Mouse (Mus musculus) spleen, adult 2 months (tissue): ENCODE results near the gene Pacs1.

ENCODE experiments used
- CTCF ChIP-seq: fragments of 200-500 bp; IDR thresholded peaks from 2 replicates; pipeline ENCODE4 v1.5.1; 2011; ENCODE audit warnings: mild to moderate bottlenecking, inconsistent platforms; ENCODE audit not compliant: insufficient read depth, insufficient read length, insufficient replicate concordance; ENCODE audit errors: extremely low read depth
- POLR2A ChIP-seq: fragments of 200-500 bp; IDR thresholded peaks from 2 replicates; pipeline ENCODE4 v1.6.1; 2011; ENCODE audit warnings: low read depth, low read length, inconsistent platforms

DNA sequence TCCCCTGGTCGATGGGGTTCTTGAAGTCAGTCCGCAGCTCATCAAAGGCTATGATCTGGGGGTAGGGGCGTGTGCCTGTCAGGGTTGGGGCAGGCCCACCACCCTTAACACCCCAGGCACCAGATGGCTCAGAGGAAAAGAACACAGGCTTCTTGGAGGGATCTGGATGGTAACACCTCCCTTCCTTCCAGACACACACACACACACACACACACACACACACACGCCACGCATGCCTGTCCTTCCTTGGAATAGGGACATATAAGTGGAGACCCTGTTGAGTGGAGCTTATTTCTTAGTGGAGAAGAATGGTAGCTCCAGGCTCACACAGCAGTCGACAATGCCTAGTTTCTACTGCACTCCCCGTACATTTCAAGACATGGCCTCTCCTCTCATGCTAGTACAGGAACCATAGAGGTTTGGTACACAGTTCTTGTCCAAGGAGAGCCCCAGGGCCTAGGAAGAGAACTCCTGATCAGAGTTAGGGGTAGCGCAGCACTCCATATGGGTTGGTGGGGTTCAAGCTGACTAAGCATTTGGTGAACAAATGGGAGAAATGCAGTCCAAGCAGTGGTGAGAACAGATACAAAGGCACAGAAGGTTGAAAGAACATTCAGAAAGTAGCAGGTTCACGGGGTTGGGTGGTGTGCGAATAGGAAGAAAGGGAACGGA lies 178.0 kb downstream of the Pacs1 start:
- no peak for TF ChIP-seq CTCF
- no peak for TF ChIP-seq POLR2A
